Mouse (Mus musculus): Measurements from ENCODE around the gene Tcirg1.

Tcirg1 gene

DNA sequence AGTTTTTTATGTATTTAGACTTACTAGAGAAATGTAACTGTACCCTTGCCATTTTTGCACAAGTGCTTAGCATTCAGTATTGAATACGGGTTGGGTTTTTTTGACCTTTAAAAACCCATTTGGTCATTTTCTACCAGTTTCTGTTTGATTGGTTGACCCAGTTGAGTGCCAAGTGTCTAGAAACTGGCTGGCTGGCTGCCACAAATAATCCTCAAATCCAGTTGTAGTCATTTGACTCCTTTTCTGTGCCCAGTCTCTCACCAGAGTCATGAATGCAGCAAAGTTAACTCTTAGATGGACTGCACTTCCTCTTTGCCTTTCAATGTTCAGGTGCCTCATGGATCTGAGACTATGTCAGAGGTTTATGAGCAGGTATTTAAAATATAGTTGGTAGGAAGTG lies 53.0 kb downstream of the Tcirg1 start:
- in situ Hi-C loops (cut with MboI; ENCODE audit: low sequenced_read_pairs), result no loop called here

DNA sequence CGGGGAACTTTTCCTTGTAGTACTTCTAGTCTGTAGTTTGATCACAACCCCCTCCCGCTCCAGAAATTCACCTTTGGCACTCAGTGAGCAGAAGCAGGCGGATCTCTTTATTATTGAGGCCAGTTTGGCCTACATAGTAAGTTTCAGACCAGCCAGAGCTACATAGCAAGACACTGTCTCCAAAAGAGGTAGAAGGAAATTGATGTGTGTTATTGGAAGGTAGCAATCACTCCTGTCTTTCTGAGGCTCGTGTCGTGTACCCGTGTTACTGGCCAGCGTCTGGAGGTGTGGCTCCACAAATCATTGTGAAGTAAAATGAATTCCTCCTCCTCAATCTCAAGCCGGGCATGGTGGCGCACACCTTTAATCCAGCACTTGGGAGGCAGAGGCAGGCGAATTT lies 53.8 kb downstream of the Tcirg1 start:
- in situ Hi-C loops (cut with MboI; ENCODE audit: low sequenced_read_pairs), result no loop called here

- in situ Hi-C loops (cut with MboI; ENCODE audit: low sequenced_read_pairs), result no loop called here
Measured at GRCm38 (mm10) chr19:3851979-3852681, 54.8 kb downstream of the Tcirg1 start.

- in situ Hi-C loops (cut with MboI; ENCODE audit: low sequenced_read_pairs), result no loop called here
Measured at GRCm38 (mm10) chr19:3851502-3851962, 55.4 kb downstream of the Tcirg1 start, which contains the start of gene Chka. Chka (plus strand) TSS chr19:3851773.

- in situ Hi-C loops (cut with MboI; ENCODE audit: low sequenced_read_pairs), result no loop called here
Measured at GRCm38 (mm10) chr19:3850847-3851469, 56.0 kb downstream of the Tcirg1 start.

DNA sequence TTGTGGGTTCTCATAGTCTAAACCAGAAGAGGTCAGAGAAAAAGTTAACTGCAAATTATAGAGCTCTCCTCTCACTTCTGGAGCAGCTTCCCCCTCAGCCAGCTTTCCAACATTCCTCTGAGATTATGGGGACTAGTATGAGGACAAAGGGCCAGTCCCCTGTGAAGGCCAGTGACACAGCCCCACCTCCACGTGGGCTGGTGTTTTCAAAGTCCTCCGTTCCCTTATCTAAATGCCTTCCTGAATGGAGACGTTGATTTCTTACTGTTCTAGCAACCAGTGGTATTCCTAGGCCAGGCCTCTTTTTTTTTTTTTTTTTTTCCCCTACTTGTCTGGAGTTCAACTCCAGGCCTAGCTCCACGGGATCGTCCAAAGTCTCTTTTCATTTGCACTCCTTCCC lies 56.9 kb downstream of the Tcirg1 start:
- in situ Hi-C loops (cut with MboI; ENCODE audit: low sequenced_read_pairs), result no loop called here

DNA sequence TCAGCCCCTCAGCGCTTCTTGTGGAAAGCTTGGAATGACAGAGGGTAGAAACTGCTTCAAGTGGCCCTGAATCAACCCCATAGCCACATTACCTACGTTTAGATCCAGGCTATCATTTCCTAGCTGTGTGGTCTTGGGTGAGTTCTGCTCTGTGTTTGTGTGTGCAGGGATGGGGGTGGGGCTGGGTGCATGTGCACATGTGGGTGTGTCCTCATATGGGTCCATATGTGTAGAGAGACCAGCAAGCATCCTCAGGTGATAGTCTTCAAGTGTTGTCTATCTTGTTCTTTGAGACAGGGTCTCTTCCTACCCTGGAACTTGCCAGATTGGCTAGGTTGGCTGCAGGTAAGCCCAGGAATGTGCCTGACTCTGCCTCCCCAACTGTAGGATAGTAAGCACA lies 57.7 kb downstream of the Tcirg1 start:
- in situ Hi-C loops (cut with MboI; ENCODE audit: low sequenced_read_pairs), result no loop called here

DNA sequence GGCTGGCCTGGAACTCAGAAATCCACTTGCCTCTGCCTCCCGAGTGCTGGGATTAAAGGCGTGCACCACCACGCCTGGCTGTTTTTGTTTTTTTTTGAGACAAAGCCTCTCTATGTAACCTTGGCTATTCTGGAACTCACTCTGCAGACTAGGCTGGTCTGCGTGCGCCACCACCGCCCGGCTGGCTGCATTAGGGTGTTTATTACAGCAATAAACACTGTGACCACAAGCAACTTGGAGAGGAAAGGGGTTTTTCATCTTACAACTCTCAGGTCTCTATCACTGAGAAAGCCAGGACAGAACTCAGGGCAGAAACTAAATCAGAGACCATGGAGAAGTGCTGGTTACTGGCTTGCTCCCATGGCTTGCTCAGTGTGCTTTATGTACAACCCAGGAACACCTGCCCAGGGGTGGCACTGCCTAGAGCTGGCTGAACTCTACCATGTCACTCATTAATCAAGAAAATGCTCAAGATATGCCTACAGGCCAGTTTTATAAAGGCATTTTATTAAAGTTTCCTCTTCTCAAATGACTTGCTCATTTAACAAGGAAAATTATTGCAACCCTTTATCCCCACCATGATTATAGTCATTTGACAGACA lies 58.6 kb downstream of the Tcirg1 start:
- in situ Hi-C loops (cut with MboI; ENCODE audit: low sequenced_read_pairs), result no loop called here

- in situ Hi-C loops (cut with MboI; ENCODE audit: low sequenced_read_pairs), result no loop called here
Measured at GRCm38 (mm10) chr19:3847711-3848110, 59.2 kb downstream of the Tcirg1 start.

DNA sequence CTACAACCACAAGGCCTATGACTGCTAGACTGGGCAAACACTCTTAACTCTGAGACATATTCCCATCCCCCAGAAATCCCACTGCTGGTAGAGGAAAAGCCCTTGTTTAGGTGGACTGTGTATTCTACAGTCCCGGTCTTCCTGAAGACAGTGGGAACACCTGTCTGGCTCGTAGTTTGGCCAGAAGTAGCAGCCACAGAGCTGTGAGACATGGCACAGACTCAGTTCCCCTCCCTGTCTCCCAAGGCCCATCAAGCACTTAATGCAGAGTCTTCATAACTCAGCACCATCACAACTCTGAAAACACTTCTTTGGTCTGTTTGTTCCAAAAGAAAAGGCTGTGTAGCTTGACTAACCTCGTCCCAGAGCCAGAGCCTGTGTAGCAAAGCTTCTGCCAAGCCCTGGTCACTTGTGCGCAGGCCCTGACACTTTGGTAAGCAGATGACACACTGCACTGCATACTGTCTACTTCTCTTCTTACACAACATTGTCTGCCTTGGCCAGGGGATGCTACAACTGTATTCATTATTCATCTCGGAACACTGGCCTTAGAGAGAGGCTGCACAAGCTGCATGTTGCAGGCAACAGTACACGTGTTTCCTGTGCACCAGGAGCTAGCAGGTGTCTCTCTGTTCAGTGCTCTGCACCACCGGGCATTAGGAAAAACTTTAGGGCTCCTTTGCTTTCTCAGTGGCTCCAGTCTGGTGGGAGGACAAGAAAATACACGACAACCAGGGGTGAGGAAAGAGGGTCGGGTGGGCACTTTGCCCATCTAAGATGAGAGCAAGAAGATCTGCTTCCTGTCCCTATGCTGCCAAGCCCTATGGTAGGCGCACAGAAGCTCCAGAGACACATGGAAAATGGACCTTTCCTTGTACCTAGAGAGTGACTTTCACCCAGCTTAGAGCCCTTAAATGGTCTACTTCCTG lies 60.0 kb downstream of the Tcirg1 start:
- in situ Hi-C loops (cut with MboI; ENCODE audit: low sequenced_read_pairs), result no loop called here

All from CH12F3 (cell line).